Mouse (Mus musculus) stomach, postnatal 0 days (tissue): ENCODE results near the gene Eif3d.

Source experiments
- CTCF ChIP-seq: IDR thresholded peaks from 2 replicates; pipeline ENCODE4 v1.5.1; 2016; ENCODE audit warnings: antibody characterized with exemption, low read depth, mild to moderate bottlenecking, moderate library complexity
- EP300 ChIP-seq: optimal IDR thresholded peaks from 2 replicates; pipeline ENCODE3; 2016; ENCODE audit warnings: antibody characterized with exemption

- TF ChIP-seq CTCF (no peak), EP300 (no peak)
Measured at GRCm38 (mm10) chr15:77926921-77927320, 43.7 kb downstream of the Eif3d start.
